Mouse (Mus musculus): Measurements from ENCODE around the gene Stk11ip.

DNA sequence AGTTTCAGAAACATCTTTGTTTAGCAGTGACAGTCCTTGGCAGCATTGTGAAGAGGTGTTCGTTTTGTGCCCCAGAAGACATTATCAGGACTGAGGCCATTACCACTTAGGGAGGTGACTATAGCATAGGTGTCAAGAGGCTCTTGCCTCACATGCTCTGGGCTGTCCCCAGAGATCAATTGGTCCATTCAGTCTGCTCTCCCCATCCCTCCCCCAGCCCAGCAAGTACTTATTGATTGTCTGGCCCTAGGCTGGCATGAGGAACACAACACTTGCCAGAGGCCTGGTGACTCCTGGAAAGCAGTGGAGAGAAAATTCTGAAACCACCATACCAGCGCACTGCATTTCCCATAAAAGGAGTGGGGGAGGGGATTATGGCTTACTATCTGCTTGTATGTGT is 16.3 kb downstream of the Stk11ip start:
- no peak for TF ChIP-seq CTCF (conservative IDR thresholded peaks at IDR 0.05; ENCODE audit: low read length)
- no peak for TF ChIP-seq POU5F1 (IDR thresholded peaks at IDR 0.05; ENCODE audit: borderline replicate concordance, low read length)
- TF ChIP-seq NANOG (IDR thresholded peaks at IDR 0.05; ENCODE audit: borderline replicate concordance, low read length), result no peak

Data from E14TG2a.4 (cell line).